Mouse (Mus musculus) hindbrain, embryonic 16.5 days (tissue): ENCODE results near the gene Olfr507. TPM values are rescaled to one million over a fixed set of nuclear protein-coding genes. Genes with fewer than 3 reads are reported as not detected.

Source experiments
- ATAC-seq: fragments of 200-750 bp; cut with Nextera tagmentation; 2 replicates; pipeline ENCODE4 v1.8.0; 2017; ENCODE audit warnings: moderate TSS enrichment, moderate library complexity
- H3K27ac ChIP-seq: fragments of 300-500 bp; sonication (generic); 2 replicates; pipeline ENCODE4 v1.5.1; 2014; ENCODE audit warnings: low read depth, mild to moderate bottlenecking, control low read depth, low read length, moderate library complexity
- H3K27me3 ChIP-seq: fragments of 300-500 bp; sonication (generic); replicated peaks from 2 replicates; pipeline ENCODE4 v1.6.1; 2014; ENCODE audit warnings: low read length; ENCODE audit not compliant: control insufficient read depth, insufficient read depth
- H3K36me3 ChIP-seq: fragments of 300-500 bp; sonication (generic); 2 replicates; pipeline ENCODE4 v1.6.1; 2014; ENCODE audit warnings: mild to moderate bottlenecking, low read length, moderate library complexity, mixed read lengths; ENCODE audit not compliant: control insufficient read depth, insufficient read depth
- H3K4me1 ChIP-seq: fragments of 300-500 bp; sonication (generic); 2 replicates; pipeline ENCODE4 v1.6.1; 2014; ENCODE audit warnings: low read depth, low read length; ENCODE audit not compliant: control insufficient read depth, insufficient read depth
- H3K4me2 ChIP-seq: fragments of 300-500 bp; sonication (generic); 2 replicates; pipeline ENCODE4 v1.6.1; 2014; ENCODE audit warnings: mild to moderate bottlenecking, low read length, control low read depth, moderate library complexity
- H3K4me3 ChIP-seq: fragments of 300-500 bp; sonication (generic); 2 replicates; pipeline ENCODE4 v1.5.1; 2014; ENCODE audit warnings: mild to moderate bottlenecking, low read length, control low read depth, moderate library complexity
- H3K9ac ChIP-seq: fragments of 300-500 bp; sonication (generic); 2 replicates; pipeline ENCODE4 v1.6.1; 2014; ENCODE audit warnings: low read depth, mild to moderate bottlenecking, control low read depth, low read length, moderate library complexity
- H3K9me3 ChIP-seq: fragments of 300-500 bp; sonication (generic); 2 replicates; pipeline ENCODE4 v1.6.1; 2014; ENCODE audit warnings: mild to moderate bottlenecking, low read length, moderate library complexity; ENCODE audit not compliant: control insufficient read depth
- WGBS: fragments of 180-500 bp; shearing (Covaris S2); extraction: QIAGEN DNeasy Blood & Tissue Kit; methylation state at CpG from one replicate; pipeline ENCODE4 v1.1.7; 2014; 5-methylcytosine and 5-hydroxymethylcytosine counted together
- polyA plus RNA-seq: library from polyadenylated mRNA; unstranded; fragments of >200 nt; fragmentation: Nextera tagmentation; extraction: Ambion mirVana; gene quantifications from 2 replicates; pipeline ENCODE4 v1.2.1, GENCODE M21; 2015

Gene Olfr507
- polyA plus RNA-seq, 1 experiment from 2014 or later: not detected

- H3K4me1 ChIP-seq: no peaks in the 10 kb centered on the region
- 83% methylated on average over 1 of the region's 1 CpGs for WGBS
- H3K9ac ChIP-seq: no peak overlapping the region
- H3K27me3 ChIP-seq: no peaks in the 10 kb centered on the region
- H3K4me2 ChIP-seq: no peak overlapping the region
- no peaks in the 10 kb centered on the region for H3K9me3 ChIP-seq
- no peak overlapping the region for H3K4me3 ChIP-seq
- ATAC-seq: no peak
- no peak overlapping the region for H3K27ac ChIP-seq
- H3K36me3 ChIP-seq: no peaks in the 10 kb centered on the region
These were observed 49.4 kb downstream of the Olfr507 start for GRCm38 (mm10) chr7:108671058-108671457.

Other genes starting within 250 kb of the Olfr507 start
- gene Olfr495, start 228.6 kb upstream of the Olfr507 start, polyA plus RNA-seq: not detected in 2 replicates
- not detected in 2 replicates for gene Olfr497, start 201.4 kb upstream of the Olfr507 start, polyA plus RNA-seq
- not detected in 2 replicates for gene Olfr498, start 156.5 kb upstream of the Olfr507 start, polyA plus RNA-seq
- not detected in 2 replicates for gene Olfr502, start 96.7 kb upstream of the Olfr507 start, polyA plus RNA-seq
- not detected in 2 replicates for gene Olfr503, start 77.3 kb upstream of the Olfr507 start, polyA plus RNA-seq
- not detected in 2 replicates for gene Olfr504, start 56.0 kb upstream of the Olfr507 start, polyA plus RNA-seq
- not detected in 2 replicates for gene Olfr506, start 11.0 kb upstream of the Olfr507 start, polyA plus RNA-seq
- not detected in 2 replicates for gene Olfr508, start 8.2 kb downstream of the Olfr507 start, polyA plus RNA-seq
- not detected in 2 replicates for gene Olfr509, start 30.1 kb downstream of the Olfr507 start, polyA plus RNA-seq
- gene Olfr510, start 44.6 kb downstream of the Olfr507 start, polyA plus RNA-seq: not detected in 2 replicates
- gene Olfr512, start 91.5 kb downstream of the Olfr507 start, polyA plus RNA-seq: not detected in 2 replicates
- gene Olfr513, start 129.2 kb downstream of the Olfr507 start, polyA plus RNA-seq: not detected in 2 replicates
- not detected in 2 replicates for gene Olfr514, start 204.2 kb downstream of the Olfr507 start, polyA plus RNA-seq
- gene Olfr516, start 228.7 kb downstream of the Olfr507 start, polyA plus RNA-seq: not detected in 2 replicates